Mouse (Mus musculus): ENCODE results near the gene Mlkl.
A peak's percentile ranks its signal among the peaks of the same experiment; 100 is the strongest.
"Not testable (repeated sequence)": the region's sequence is repeated elsewhere in the genome, so short reads cannot be mapped to it uniquely, and the experiment has no call there.

The Mlkl gene

DNA sequence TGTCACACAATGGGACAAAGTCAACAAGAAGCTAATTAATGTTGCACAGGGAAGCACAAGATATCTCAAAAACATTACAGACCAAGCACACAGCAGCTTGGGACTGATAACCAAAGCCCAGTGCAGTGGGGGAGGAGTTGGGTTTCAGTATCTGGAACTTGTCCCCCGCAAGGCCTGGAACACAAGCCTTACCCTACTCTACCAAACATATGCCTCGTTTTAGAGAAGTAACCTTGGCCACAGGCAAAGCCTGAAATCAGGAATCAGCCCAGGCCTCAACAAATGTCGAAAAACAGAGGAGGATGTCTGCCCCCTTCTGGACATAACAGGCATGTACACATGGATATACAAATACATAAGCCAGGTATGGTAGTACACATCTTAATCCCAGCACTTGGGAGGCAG is 25.2 kb downstream of the Mlkl start:
- no peak for DNase-seq

DNA sequence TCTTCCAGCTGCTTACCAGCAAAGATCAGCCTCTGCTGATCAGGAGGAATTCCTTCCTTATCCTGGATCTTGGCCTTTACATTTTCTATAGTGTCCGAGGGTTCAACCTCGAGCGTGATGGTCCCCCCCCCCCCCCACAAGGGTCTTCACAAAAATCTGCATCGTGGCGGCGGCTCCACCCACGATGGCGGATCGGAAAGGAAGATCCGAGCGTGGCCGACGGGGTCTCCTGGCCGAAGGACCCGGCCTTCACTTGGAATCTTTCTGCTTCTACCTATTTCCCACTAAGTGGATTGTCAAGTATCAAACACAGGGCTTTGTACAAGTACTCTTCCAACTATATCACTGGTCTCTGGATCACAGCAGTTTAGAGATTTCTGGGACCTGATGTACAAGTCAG is 28.0 kb downstream of the Mlkl start:
- DNase-seq = not testable (repeated sequence)

DNA sequence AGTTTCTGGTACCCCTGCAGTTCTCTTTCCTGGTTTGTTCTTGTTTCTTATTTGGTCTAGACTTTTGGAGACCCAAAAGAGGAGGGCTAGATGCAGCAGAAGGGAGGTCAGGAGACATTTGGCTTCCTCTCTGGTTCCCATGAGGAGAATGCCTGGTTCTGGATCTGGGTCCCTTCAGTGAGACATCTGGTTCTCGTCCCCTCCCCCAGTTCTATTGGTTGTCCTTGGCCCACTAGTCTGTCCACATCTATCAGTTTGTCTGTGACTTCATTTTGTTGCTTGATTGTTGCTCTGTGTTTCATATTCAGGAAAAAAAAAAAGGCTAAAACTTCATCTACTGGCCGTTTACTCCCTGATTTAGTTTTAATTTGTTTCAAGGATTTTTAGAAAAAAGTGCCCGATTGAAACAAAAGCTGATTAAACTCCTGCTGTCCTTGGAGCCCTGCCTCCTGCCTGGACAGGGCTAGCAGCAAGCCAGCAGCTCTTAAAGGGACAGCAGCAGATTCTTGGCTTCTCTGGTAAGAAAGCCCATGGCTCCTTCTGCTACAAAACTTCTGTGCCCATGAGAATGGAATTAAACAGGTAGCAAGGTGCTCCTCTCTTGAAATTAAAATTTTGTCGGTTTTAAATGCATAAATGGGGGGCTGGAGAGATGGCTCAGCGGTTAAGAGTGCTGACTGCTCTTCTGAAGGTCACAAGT is 32.8 kb downstream of the Mlkl start:
- DNase-seq = no peak

DNA sequence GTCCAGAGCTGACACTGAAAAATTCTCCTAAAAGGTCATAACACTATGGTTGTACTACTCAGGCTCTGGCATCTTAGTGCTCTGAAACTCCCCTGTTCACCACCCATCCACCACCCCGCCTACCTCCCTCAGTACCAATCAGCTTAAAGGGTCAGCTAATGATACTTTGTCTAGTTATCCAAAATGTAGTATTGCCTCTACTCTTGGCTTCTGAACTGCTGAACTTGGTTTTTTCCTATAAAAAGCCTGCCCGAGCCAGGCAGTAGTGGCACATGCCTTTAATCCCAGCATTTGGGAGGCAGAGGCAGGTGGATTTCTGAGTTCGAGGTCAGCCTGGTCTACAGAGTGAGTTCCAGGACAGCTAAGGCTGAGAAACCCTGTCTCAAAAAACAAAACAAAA is 33.6 kb downstream of the Mlkl start:
- DNase-seq = no peak

DNA sequence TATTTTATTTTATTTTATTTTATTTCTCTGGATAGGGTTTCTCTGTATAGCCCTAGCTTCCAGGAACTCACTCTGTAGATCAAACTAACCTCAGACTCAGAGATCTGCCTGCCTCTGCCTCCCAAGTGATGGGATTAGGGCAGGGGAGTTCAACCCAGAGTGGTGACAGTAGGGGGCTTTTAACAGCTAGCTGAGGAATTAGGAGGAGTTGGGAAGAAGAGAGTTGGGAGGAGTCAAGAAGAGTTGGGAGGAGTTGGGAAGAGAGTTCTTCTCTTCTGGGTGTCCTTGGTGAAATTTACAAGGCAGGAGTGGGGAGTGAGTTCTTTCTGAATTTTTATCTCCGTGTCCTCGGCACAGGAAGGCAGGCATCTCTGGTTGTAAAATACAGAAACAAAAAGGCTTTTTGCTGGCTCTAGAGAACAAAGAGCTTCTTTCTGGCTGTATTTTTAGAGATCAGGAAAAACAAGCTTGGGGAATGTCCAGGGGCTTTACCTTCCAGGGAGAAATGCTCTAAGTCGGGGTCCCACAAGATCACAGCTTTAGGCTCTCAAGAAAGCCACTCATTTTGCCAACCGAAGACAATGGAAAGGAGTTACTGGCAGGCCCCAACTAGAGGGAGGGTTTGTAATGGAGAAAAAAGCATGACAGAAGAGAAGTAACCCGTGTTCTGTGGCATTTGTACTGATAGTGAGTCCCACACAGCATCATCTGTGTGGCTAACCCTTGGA is 34.7 kb downstream of the Mlkl start:
- not testable (repeated sequence) for DNase-seq

DNA sequence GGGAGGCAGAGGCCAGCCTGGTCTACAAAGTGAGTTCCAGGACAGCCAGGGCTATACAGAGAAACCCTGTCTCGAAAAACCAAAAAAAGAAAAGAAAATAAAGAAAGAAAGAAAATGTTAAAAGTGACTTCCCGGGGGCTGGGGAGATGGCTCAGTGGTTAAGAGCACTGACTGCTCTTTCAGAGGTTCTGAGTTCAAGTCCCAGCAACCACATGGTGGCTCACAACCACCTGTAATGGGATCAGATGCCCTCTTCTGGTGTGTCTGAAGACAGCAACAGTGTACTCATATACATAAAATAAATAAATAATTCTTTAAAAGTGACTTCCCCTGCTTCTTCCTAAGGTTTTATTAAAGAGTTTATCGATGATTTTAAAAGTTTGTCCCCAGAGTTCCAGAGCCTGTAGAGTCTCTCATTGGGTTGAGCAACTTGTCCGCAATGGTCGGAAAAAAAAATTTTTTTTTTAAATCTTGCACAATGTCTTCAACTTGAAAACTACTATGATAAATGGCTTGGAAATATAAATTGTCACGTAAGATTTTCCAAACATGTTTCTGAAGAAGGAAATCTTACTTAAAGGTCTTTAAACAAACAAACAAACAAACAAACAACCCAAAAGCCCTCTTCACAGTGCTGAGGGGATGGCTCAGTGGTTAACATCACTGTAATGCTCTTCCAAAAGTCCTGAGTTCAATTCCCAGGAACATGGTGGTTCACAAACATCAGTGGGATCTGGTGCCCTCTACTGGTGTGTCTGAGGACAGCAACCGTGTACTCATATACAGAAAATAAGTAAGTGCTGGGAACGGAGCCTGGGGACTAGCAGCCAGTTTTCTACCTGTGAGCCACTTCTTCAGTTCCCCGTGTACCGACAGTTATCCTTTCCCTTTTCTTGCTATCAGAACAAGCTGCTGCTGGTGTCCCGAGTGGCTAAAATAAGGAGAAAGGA is 37.1 kb downstream of the Mlkl start:
- DNase-seq = no peak

DNA sequence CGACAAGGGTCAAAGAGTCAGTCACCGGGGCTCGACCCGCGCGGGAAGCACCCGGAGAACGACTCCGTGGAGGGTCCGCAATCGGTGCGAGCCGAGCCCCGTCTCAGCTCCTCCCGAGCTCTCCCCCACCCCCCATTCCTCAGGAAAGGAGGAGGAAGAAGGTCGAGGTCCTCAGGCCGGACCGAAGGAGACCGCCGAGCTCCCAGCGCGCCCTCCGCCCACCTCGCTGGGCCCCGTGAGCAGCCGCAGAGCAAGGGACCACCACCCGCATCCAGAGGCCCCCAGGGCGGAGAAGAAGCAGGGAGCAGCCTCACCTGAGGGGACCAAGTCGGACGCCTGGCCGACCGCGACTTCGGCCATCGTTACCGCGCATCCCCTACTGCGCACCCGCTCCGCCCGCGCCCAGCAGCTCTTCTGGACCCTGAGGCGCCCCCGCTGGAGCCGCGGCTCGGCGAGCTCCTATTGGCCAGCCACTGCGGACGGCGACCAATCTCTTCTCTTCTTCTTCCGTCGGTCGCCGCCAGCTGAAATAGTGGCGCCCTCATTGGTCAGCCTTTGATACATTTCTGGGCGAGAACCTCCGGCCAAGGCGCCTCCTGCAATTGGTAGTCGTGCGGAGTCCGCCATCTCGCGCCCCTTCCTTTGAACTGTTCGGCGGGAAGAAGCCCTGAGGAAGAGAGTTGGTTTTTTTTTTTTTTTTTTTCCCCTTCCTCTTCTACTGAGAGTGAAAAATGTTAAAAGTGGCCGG is 38.0 kb downstream of the Mlkl start, which contains the start of gene Rfwd3:
Gene Rfwd3, minus strand, starts transcription at position 402 of the 748 bp plus-strand sequence.
- peak; percentile 89 to 93 for DNase-seq

DNA sequence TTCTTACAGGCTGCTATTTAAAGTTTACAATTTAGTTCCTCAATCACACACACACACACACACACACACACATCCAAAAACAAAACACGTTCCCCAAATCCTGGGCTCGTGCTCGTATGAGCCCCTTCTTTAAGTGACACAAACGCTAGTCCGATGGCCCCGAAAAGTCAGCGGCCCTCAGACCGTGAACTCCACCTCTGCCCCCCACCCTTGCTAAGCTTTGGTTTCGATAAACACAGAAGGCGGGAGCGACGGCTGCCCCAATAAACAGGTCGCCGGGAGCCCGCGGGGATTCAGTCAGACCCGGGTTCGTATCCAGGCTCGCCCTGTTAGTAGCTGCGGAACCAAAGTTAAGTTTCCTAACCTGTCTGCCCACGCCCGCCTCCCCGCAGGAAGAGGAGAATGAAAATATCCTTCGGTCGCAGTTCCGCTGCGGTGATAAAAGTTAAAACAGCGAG is 38.6 kb downstream of the Mlkl start:
- DNase-seq = peak; percentile 44 to 60

DNA sequence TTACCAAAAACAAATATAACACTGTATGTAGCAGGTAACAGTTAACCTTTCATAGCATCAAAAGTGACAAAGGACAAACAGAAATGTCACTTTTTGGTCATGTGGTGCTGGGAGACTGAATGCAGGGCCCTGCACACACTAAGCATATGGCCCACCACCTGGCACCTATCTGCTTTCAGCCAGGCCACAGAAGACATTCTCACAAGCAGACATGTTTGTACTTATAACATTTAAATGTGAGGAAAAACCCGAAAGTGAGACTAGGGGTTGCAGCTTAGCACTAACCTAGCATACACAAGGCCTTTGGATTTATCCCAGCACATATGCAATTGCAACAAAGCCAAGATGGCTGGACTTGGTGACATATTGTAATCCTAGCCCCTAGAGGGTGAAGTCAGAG is 40.0 kb downstream of the Mlkl start:
- no peak for DNase-seq

DNA sequence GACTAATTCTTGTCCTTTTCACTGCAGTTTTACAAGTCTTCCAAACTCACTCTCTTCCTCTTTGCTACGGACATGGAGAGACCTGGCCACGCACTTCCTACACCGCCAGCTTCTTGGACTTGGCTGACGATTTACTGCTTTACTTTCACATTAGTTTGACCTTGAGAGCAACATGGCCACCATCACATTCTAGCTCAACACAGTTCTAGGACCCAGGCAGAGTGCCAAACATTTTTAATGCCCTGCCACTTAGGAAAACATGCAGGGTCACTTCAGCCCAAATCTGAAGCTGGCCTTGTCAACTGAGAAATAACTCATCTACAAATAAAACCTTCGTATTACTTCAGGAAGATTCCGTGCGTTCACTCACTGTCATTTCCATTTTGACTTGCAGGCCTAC is 46.2 kb downstream of the Mlkl start:
- no peak for DNase-seq

DNA sequence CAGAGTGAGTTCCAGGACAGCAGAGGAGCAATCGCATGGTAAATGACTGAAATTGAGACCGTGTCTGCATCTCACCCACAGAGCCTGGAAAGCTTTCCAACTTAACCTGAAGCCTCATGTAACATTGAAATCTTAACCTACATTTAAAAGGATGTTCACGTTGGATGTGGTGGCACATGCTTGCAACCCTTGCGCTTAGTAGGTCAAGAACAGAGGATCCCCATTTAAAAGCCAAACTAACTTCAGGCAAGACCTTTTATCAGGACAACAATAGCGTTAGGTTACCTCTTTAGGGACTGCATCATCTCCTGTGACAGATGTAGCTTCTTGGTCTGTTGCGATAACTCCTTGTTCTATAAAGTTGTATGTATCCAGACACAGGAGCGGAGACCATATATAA is 47.4 kb downstream of the Mlkl start:
- no peak for DNase-seq

DNA sequence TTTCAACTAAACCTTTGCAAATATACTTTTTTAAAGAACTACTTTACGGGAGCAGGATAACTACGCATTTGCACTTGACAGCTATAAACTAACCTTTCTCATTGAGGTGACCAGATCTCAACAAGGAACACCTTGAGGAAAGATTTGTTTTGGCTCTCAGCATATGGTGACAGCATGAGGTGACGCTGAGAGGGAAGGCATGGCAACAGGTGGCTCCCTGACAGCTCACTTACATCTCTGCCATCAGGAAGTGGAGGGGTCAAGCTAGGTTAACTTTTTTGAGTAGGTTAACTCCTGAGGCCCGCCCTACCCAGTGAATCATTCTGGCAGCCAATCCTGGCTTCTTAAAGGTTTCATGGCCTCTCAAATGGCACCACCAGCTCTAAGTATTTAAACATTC is 52.4 kb downstream of the Mlkl start:
- DNase-seq = no peak

DNA sequence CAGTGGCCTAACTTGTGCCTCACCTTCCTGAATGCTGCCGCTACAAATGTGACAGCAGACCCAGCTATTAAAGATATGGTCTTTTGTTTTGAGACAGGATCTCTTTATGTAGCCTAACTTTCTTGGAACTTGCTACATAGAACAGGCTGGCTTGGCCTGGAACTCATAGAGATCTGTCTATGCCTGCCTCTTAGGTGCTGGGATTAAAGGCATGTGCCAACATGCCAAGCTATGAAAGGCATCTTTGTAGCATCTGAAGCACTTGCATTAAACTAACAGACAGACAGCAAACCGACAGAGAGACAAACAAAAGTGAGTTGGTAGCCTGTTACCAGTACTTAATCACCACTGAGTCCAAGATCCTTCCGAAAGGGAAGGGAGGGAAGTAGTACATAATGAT is 55.9 kb downstream of the Mlkl start:
- no peak for DNase-seq

DNA sequence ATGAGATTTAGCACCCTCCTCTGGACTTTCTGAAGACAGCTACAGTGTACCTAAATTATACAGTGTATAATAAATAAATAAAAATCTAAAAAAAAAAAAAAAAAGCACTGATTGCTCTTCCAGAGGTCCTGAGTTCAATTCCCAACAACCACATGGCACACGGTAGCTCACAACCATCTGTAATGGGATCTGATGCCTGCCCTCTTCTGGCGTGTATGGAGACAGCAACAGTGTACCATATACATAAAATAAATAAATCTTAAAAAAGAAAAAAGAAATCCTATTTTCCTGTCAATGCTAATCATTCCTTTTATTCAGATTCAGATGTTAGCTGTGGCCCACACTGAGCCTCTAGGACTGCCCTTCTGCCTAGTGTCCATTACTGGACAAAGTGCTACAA is 69.7 kb downstream of the Mlkl start:
- DNase-seq = no peak

DNA sequence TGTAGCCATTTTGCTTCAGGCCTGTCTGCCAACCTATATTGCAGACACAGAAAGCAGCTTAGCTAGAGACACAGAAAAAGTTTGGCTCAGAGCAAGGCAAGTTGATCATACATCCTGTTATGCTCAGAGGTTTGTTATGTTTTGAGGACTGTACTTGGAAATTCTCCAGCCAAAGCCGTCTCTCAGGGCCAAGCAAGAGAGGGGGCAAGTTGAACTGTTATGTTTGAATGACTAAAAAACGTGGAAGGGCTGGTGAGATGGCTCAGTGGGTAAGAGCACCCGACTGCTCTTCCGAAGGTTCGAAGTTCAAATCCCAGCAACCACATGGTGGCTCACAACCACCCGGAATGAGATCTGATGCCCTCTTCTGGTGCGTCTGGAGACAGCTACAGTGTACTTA is 71.8 kb downstream of the Mlkl start:
- not testable (repeated sequence) for DNase-seq

DNA sequence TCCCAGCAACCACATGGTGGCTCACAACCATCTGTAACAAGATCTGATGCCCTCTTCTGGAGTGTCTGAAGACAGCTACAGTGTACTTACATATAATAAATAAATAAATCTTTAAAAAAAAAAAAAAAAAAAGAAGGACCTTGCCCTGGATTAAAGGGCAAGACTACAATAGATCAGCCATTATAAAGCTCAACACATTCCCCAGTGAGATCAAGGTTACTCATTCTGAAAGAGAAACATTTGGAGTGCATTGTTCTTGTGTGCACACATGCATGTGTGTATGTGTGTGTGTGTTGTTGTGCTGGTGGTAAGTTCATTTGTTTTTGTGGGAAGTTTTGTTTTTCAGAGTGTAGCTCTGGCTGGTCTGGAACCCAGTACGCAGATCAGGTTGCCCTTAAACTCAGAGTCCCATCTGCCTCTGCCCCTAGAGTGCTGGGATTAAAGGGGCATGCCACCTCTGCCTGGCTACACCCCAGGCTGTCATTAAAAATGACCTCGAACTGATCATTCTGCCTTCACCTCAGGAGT is 73.2 kb downstream of the Mlkl start:
- no peak for DNase-seq

DNA sequence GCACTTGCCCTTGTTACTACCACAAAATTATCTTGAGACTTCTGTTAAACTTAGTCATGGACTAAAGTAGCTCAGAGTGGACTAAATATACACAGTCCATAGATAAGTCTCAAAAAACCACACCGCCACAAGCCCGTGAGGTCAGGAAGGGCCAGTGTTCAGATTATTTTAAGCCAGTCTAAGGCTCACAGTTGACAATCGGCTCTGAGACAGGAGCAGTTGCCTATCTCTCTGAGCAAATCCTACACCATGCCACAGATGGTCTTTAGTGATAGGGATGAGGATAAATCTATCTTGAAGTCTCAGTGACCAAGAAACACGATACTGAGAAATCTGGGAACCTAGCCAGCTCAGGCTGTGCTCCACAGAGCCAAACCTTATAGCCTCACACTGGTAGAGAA is 76.0 kb downstream of the Mlkl start:
- no peak for DNase-seq
